Mouse (Mus musculus) forebrain, embryonic 15.5 days (tissue): ENCODE measurements around the gene Fmn2. TPM values are rescaled to one million over a fixed set of nuclear protein-coding genes. Genes with fewer than 3 reads are reported as not detected.

ENCODE experiments used
- ATAC-seq: fragments of 200-750 bp; cut with Nextera tagmentation; replicated peaks from 2 replicates; pipeline ENCODE4 v1.8.0; 2017; ENCODE audit warnings: mild to moderate bottlenecking, moderate TSS enrichment, moderate library complexity
- H3K27ac ChIP-seq: fragments of 300-500 bp; sonication (generic); replicated peaks from 2 replicates; pipeline ENCODE4 v1.5.1; 2015; ENCODE audit warnings: mild to moderate bottlenecking, inconsistent platforms
- H3K27me3 ChIP-seq: fragments of 300-500 bp; sonication (generic); 2 replicates; pipeline ENCODE4 v1.6.1; 2015; ENCODE audit warnings: inconsistent platforms
- H3K36me3 ChIP-seq: fragments of 300-500 bp; sonication (generic); 2 replicates; pipeline ENCODE4 v1.6.1; 2015; ENCODE audit warnings: mild to moderate bottlenecking, inconsistent platforms
- H3K4me1 ChIP-seq: fragments of 300-500 bp; sonication (generic); 2 replicates; pipeline ENCODE4 v1.6.1; 2015; ENCODE audit warnings: inconsistent platforms
- H3K4me2 ChIP-seq: fragments of 300-500 bp; sonication (generic); replicated peaks from 2 replicates; pipeline ENCODE4 v1.6.1; 2015; ENCODE audit warnings: mild to moderate bottlenecking, inconsistent platforms
- H3K4me3 ChIP-seq: fragments of 300-500 bp; sonication (generic); 2 replicates; pipeline ENCODE4 v1.5.1; 2015; ENCODE audit warnings: mild to moderate bottlenecking, inconsistent platforms
- H3K9ac ChIP-seq: fragments of 300-500 bp; sonication (generic); replicated peaks from 2 replicates; pipeline ENCODE4 v1.6.1; 2015; ENCODE audit warnings: mild to moderate bottlenecking, inconsistent platforms
- H3K9me3 ChIP-seq: fragments of 300-500 bp; sonication (generic); 2 replicates; pipeline ENCODE4 v1.6.1; 2016; ENCODE audit warnings: inconsistent platforms
- WGBS: fragments of 180-500 bp; shearing (Covaris S2); methylation state at CpG from one replicate; pipeline ENCODE4 v1.1.7; 2015; ENCODE audit warnings: mixed read lengths; 5-methylcytosine and 5-hydroxymethylcytosine counted together
- polyA plus RNA-seq: library from polyadenylated mRNA; unstranded; fragments of >200 nt; fragmentation: Nextera tagmentation; extraction: Ambion mirVana; gene quantifications from 2 replicates; pipeline ENCODE4 v1.2.1, GENCODE M21; 2015

The Fmn2 gene
- polyA plus RNA-seq, 1 experiment from 2014 or later, result 6.8 TPM

- 85% methylated on average over 6 of the region's 6 CpGs for WGBS
- H3K27ac ChIP-seq, result no peak overlapping the region
- H3K27me3 ChIP-seq, result no peaks in the 10 kb centered on the region
- no peak overlapping the region for H3K9ac ChIP-seq
- H3K4me2 ChIP-seq, result no peak overlapping the region
- H3K36me3 ChIP-seq, result 0 out of 2 replicates have a peak, but pooled peaks cover 3% of the 10 kb centered on the region
- no peak overlapping the region for H3K4me3 ChIP-seq
- no peaks in the 10 kb centered on the region for H3K9me3 ChIP-seq
- H3K4me1 ChIP-seq, result no peaks in the 10 kb centered on the region
- no peak for ATAC-seq
These were observed 62.9 kb downstream of the Fmn2 start for GRCm38 (mm10) chr1:174564561-174564960.

GRCm38 (mm10) chr1:174568609-174569008 lies 67.0 kb downstream of the Fmn2 start:
- Histone ChIP-seq H3K27me3 (no peaks in the 10 kb centered on the region), H3K9me3 (no peaks in the 10 kb centered on the region), H3K4me1 (no peaks in the 10 kb centered on the region), H3K27ac (no peak overlapping the region), H3K9ac (no peak overlapping the region), H3K4me3 (no peak overlapping the region), H3K4me2 (no peak overlapping the region), H3K36me3 (0 out of 2 replicates have a peak, but pooled peaks cover 3% of the 10 kb centered on the region)
- WGBS, result 90% methylated on average over 3 of the region's 3 CpGs
- no peak for ATAC-seq

- WGBS, result 68% methylated on average over 5 of the region's 5 CpGs
- ATAC-seq, result 0 out of 2 replicates have a peak, but pooled peaks have one; percentile 16
These were observed 90.9 kb downstream of the Fmn2 start for GRCm38 (mm10) chr1:174592420-174592980.

GRCm38 (mm10) chr1:174594989-174595388 lies 93.4 kb downstream of the Fmn2 start:
- Histone ChIP-seq H3K27me3 (no peaks in the 10 kb centered on the region), H3K36me3 (no peaks in the 10 kb centered on the region), H3K4me1 (no peaks in the 10 kb centered on the region), H3K9ac (no peak overlapping the region), H3K4me2 (no peak overlapping the region), H3K9me3 (no peaks in the 10 kb centered on the region), H3K4me3 (no peak overlapping the region), H3K27ac (no peak overlapping the region)
- 13% methylated on average over 4 of the region's 4 CpGs for WGBS
- 0 out of 2 replicates have a peak, but pooled peaks have one; percentile 46 for ATAC-seq

More at GRCm38 (mm10) chr1:174592420-174592980, 90.9 kb downstream of the Fmn2 start:
- Histone ChIP-seq H3K9me3 (no peaks in the 10 kb centered on the region), H3K27me3 (no peaks in the 10 kb centered on the region), H3K36me3 (no peaks in the 10 kb centered on the region), H3K9ac (no peak overlapping the region), H3K27ac (no peak overlapping the region), H3K4me3 (no peak overlapping the region), H3K4me2 (no peak overlapping the region), H3K4me1 (no peaks in the 10 kb centered on the region)

DNA sequence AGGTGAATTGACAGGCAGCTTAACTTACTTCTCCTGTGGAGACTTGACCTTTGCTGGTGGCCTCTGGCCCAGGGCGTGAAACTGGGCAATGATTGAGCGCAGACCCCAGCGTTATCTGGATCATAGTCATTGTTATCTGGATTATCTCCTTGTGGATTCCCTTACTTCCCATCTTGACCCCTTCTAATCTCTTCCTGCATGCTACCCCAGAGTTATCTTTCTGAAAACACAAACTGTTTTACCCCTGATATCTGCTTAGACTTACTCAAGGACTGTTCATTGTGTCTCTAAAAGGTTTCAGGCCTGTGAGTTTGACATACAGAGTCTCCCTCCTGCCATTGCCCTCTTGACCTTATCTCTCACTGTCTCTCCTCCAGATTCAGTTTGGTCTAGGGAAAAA lies 95.9 kb downstream of the Fmn2 start:
- H3K27ac ChIP-seq, result no peak overlapping the region
- no peak overlapping the region for H3K4me2 ChIP-seq
- ATAC-seq, result no peak
- no peak overlapping the region for H3K4me3 ChIP-seq
- no peaks in the 10 kb centered on the region for H3K27me3 ChIP-seq
- WGBS, result 83% methylated on average over 3 of the region's 3 CpGs
- no peaks in the 10 kb centered on the region for H3K36me3 ChIP-seq
- no peak overlapping the region for H3K9ac ChIP-seq
- H3K9me3 ChIP-seq, result no peaks in the 10 kb centered on the region
- no peaks in the 10 kb centered on the region for H3K4me1 ChIP-seq

DNA sequence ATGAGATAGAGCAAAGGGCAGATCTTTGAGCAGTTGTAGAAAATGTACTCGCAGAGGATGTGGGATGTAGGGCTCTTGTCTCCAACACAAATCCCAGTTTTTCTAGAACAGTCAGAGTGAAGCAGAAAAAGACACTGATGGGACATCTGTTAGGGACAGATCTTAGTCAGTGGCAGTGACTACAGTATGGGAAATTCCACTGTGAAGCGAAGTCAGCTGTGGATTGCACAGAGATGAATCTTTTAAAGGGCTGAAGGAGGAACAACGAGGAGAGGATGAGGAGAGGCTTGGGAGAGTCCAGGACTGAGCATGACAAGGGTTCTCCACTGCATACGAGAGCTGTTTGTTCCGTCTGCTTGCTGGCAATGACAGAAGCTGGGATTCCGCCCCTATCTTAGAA lies 96.6 kb downstream of the Fmn2 start:
- no peaks in the 10 kb centered on the region for H3K9me3 ChIP-seq
- no peaks in the 10 kb centered on the region for H3K27me3 ChIP-seq
- H3K9ac ChIP-seq, result no peak overlapping the region
- no peak overlapping the region for H3K4me3 ChIP-seq
- no peak for ATAC-seq
- H3K4me2 ChIP-seq, result no peak overlapping the region
- H3K4me1 ChIP-seq, result no peaks in the 10 kb centered on the region
- WGBS, result 91% methylated on average over 6 of the region's 6 CpGs
- H3K27ac ChIP-seq, result no peak overlapping the region
- no peaks in the 10 kb centered on the region for H3K36me3 ChIP-seq

- H3K27me3 ChIP-seq, result no peaks in the 10 kb centered on the region
- no peak overlapping the region for H3K9ac ChIP-seq
- H3K27ac ChIP-seq, result no peak overlapping the region
- no peak overlapping the region for H3K4me2 ChIP-seq
- WGBS, result 95% methylated on average over 2 of the region's 2 CpGs
- no peaks in the 10 kb centered on the region for H3K9me3 ChIP-seq
- ATAC-seq, result no peak
- H3K36me3 ChIP-seq, result no peaks in the 10 kb centered on the region
- no peak overlapping the region for H3K4me3 ChIP-seq
- H3K4me1 ChIP-seq, result no peaks in the 10 kb centered on the region
These were observed 98.4 kb downstream of the Fmn2 start for GRCm38 (mm10) chr1:174600041-174600440.

DNA sequence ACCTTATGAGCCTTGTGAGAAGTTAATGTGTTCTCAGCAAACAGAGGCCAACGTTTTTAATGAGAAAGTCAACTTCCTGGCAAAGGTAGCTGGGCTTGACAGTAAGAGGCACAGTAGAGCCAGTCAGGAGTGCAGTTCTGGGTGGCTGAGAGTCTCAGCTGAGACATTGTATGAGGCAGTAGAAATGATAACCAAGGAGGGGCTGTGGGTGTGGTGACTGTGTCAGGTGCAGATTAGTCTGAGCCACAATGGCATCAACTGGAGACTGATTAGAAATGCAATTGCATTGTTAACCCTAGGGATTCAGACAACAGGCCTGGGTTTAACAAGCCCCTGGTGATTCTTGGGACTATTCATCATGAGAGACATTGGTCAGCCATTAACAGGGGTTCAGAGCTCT lies 99.0 kb downstream of the Fmn2 start:
- Histone ChIP-seq H3K27ac (no peak overlapping the region), H3K4me3 (no peak overlapping the region), H3K9me3 (no peaks in the 10 kb centered on the region), H3K4me1 (no peaks in the 10 kb centered on the region), H3K9ac (no peak overlapping the region), H3K4me2 (no peak overlapping the region), H3K27me3 (no peaks in the 10 kb centered on the region), H3K36me3 (no peaks in the 10 kb centered on the region)
- ATAC-seq, result no peak
- WGBS, result 63% methylated on average over 1 of the region's 1 CpGs

- H3K9ac ChIP-seq, result no peak overlapping the region
- H3K27ac ChIP-seq, result no peak overlapping the region
- no peak overlapping the region for H3K4me2 ChIP-seq
- no peaks in the 10 kb centered on the region for H3K9me3 ChIP-seq
- WGBS, result 86% methylated on average over 4 of the region's 4 CpGs
- peaks cover 7% of the 10 kb centered on the region; the same call in 1 of the 2 replicates for H3K36me3 ChIP-seq
- H3K27me3 ChIP-seq, result no peaks in the 10 kb centered on the region
- no peak overlapping the region for H3K4me3 ChIP-seq
- H3K4me1 ChIP-seq, result no peaks in the 10 kb centered on the region
- no peak for ATAC-seq
These were observed 115.7 kb downstream of the Fmn2 start for GRCm38 (mm10) chr1:174617368-174617767.

- Histone ChIP-seq H3K9ac (no peak overlapping the region), H3K9me3 (no peaks in the 10 kb centered on the region), H3K27me3 (no peaks in the 10 kb centered on the region), H3K4me3 (no peak overlapping the region), H3K4me2 (no peak overlapping the region), H3K4me1 (no peaks in the 10 kb centered on the region), H3K36me3 (no peaks in the 10 kb centered on the region), H3K27ac (no peak overlapping the region)
- no peak for ATAC-seq
- WGBS, result 37% methylated on average over 1 of the region's 1 CpGs
These were observed 119.9 kb downstream of the Fmn2 start for GRCm38 (mm10) chr1:174621512-174621911.

DNA sequence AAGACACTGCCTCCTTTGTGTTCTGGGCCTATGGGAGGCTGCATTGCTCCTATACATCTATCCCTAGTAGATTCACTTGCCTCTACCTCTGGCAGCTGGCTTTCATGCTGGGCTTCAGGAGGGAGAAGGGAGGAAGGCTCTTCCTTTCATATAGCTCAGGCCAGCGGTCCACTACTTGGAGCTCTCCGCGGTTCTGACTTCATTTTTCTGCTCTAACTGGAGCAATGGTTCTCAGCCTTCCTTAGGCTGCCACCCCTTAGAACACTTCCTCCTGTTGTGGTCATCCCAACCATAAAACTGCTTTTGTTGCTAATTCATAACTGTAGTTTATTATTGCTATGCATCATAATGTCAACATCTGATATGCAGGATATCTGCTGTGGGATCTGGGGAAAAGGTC lies 121.4 kb downstream of the Fmn2 start:
- no peak for ATAC-seq
- no peak overlapping the region for H3K27ac ChIP-seq
- no peaks in the 10 kb centered on the region for H3K27me3 ChIP-seq
- H3K4me3 ChIP-seq, result no peak overlapping the region
- no peaks in the 10 kb centered on the region for H3K36me3 ChIP-seq
- H3K4me1 ChIP-seq, result no peaks in the 10 kb centered on the region
- no peaks in the 10 kb centered on the region for H3K9me3 ChIP-seq
- no peak overlapping the region for H3K4me2 ChIP-seq
- no peak overlapping the region for H3K9ac ChIP-seq
- WGBS, result 43% methylated on average over 3 of the region's 3 CpGs

GRCm38 (mm10) chr1:174630074-174630473 lies 128.4 kb downstream of the Fmn2 start:
- Histone ChIP-seq H3K9ac (no peak overlapping the region), H3K4me3 (no peak overlapping the region), H3K9me3 (no peaks in the 10 kb centered on the region), H3K27me3 (no peaks in the 10 kb centered on the region), H3K4me1 (no peaks in the 10 kb centered on the region), H3K4me2 (no peak overlapping the region), H3K36me3 (0 out of 2 replicates have a peak, but pooled peaks cover 4% of the 10 kb centered on the region), H3K27ac (no peak overlapping the region)
- WGBS, result 53% methylated on average over 1 of the region's 1 CpGs
- ATAC-seq, result no peak

GRCm38 (mm10) chr1:174636291-174636690 lies 134.7 kb downstream of the Fmn2 start:
- no peak overlapping the region for H3K4me2 ChIP-seq
- ATAC-seq, result no peak
- no peaks in the 10 kb centered on the region for H3K9me3 ChIP-seq
- no peak overlapping the region for H3K27ac ChIP-seq
- H3K36me3 ChIP-seq, result 0 out of 2 replicates have a peak, but pooled peaks cover 4% of the 10 kb centered on the region
- H3K27me3 ChIP-seq, result no peaks in the 10 kb centered on the region
- no peaks in the 10 kb centered on the region for H3K4me1 ChIP-seq
- no peak overlapping the region for H3K4me3 ChIP-seq
- 96% methylated on average over 4 of the region's 4 CpGs for WGBS
- no peak overlapping the region for H3K9ac ChIP-seq
